Mouse (Mus musculus) E14TG2a.4 (cell line): ENCODE measurements at regions not wholly inside any gene's neighbourhood (a gene's known extent, or its start where the extent isn't known, plus 50 kb on each side); places are given as distances from the start of the nearest gene placed in this dataset.

Source experiments
- H3K27me3 ChIP-seq: 2 replicates; pipeline ENCODE4 v1.6.1; 2014; ENCODE audit warnings: low read length, control low read depth; ENCODE audit not compliant: insufficient read depth
- H3K36me3 ChIP-seq: 2 replicates; pipeline ENCODE4 v1.6.1; 2014; ENCODE audit warnings: low read length, control low read depth; ENCODE audit not compliant: insufficient read depth
- H3K4me1 ChIP-seq: replicated peaks from 2 replicates; pipeline ENCODE4 v1.6.1; 2014; ENCODE audit warnings: low read depth, low read length, control low read depth
- H3K4me3 ChIP-seq: replicated peaks from 2 replicates; pipeline ENCODE4 v1.5.1; 2014; ENCODE audit warnings: mild to moderate bottlenecking, low read length
- H3K9me3 ChIP-seq: 2 replicates; pipeline ENCODE4 v1.6.1; 2014; ENCODE audit warnings: low read length, control low read depth
- CTCF ChIP-seq: conservative IDR thresholded peaks from 2 replicates; pipeline ENCODE4 v1.5.1; 2014; ENCODE audit warnings: low read length
- NANOG ChIP-seq: IDR thresholded peaks from 2 replicates; pipeline ENCODE4 v1.6.1; 2014; ENCODE audit warnings: borderline replicate concordance, low read length, mixed read lengths
- POU5F1 ChIP-seq: IDR thresholded peaks from 2 replicates; pipeline ENCODE4 v1.6.1; 2014; ENCODE audit warnings: low read length, borderline replicate concordance

GRCm38 (mm10) chr2:180391349-180391748 lies 56.9 kb upstream of the Gata5 start:
- peaks cover 63% of the 10 kb centered on the region for H3K27me3 ChIP-seq
- H3K4me1 ChIP-seq = peaks cover 6% of the 10 kb centered on the region
- H3K36me3 ChIP-seq = no peaks in the 10 kb centered on the region
- no peak overlapping the region for H3K4me3 ChIP-seq
- H3K9me3 ChIP-seq = no peaks in the 10 kb centered on the region
- no peak for TF ChIP-seq NANOG
- no peak for TF ChIP-seq CTCF
- TF ChIP-seq POU5F1 = no peak

- H3K27me3 ChIP-seq = peaks cover 73% of the 10 kb centered on the region
- H3K36me3 ChIP-seq = no peaks in the 10 kb centered on the region
- no peaks in the 10 kb centered on the region for H3K9me3 ChIP-seq
- H3K4me3 ChIP-seq = no peak overlapping the region
- peaks cover 10% of the 10 kb centered on the region for H3K4me1 ChIP-seq
- TF ChIP-seq CTCF (no peak), NANOG (no peak), POU5F1 (no peak)
Measured at GRCm38 (mm10) chr2:180390216-180390996, 55.9 kb upstream of the Gata5 start.

- H3K4me1 ChIP-seq = peaks cover 14% of the 10 kb centered on the region
- H3K36me3 ChIP-seq = no peaks in the 10 kb centered on the region
- H3K27me3 ChIP-seq = peaks cover 82% of the 10 kb centered on the region
- H3K4me3 ChIP-seq = no peak overlapping the region
- no peak for TF ChIP-seq NANOG
- no peak for TF ChIP-seq POU5F1
- no peak for TF ChIP-seq CTCF
- H3K9me3 ChIP-seq = no peaks in the 10 kb centered on the region
Measured at GRCm38 (mm10) chr2:180389486-180389885, 55.0 kb upstream of the Gata5 start.

DNA sequence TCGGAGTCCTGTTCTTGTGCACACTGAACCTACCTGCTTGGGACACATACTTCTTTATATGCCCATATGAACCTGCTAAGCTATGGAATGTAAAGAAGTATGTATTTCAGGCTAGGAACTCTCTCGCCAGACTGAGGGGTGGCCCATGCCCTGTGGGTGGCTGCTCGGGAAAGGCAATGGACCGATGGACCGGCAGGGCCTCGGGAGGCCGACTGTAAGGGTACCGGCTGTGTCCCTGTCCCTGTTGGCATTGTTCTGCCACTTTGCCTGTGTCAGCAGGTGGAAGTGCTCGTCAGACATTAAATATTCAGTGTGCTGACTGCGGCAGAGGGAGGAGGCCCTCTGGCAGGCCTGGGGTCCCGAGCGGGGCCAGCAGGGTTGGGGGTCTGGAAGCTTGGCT lies 54.5 kb upstream of the Gata5 start:
- TF ChIP-seq POU5F1 = no peak
- no peak for TF ChIP-seq NANOG
- no peak for TF ChIP-seq CTCF
- Histone ChIP-seq H3K9me3 (no peaks in the 10 kb centered on the region), H3K4me1 (peaks cover 14% of the 10 kb centered on the region), H3K4me3 (no peak overlapping the region), H3K27me3 (peaks cover 87% of the 10 kb centered on the region), H3K36me3 (no peaks in the 10 kb centered on the region)

GRCm38 (mm10) chr2:180388122-180388521 lies 53.6 kb upstream of the Gata5 start:
- Histone ChIP-seq H3K9me3 (no peaks in the 10 kb centered on the region), H3K27me3 (peaks cover 89% of the 10 kb centered on the region), H3K4me3 (no peak overlapping the region), H3K4me1 (peaks cover 14% of the 10 kb centered on the region), H3K36me3 (no peaks in the 10 kb centered on the region)
- TF ChIP-seq NANOG (no peak), CTCF (no peak), POU5F1 (no peak)

DNA sequence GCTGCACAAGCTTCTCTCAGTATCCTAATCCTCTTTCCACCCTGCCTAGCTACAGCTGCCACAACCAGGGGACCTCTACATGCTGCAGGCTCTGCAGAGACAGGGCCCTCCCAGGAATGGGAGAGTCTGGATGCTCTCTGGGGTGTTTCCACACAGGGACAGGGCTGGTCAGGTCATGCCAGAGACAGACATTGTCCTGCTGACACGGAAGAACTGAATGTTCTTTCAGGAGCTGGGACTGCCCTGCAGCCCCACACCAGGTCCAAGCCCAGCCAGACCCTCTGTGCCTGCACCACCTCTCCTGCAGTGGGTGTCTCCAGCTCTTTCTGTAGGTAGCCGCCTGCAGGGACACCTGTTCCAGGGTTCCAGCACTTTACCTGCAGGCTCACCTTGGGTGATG lies 52.8 kb upstream of the Gata5 start:
- no peaks in the 10 kb centered on the region for H3K36me3 ChIP-seq
- no peaks in the 10 kb centered on the region for H3K9me3 ChIP-seq
- peaks cover 88% of the 10 kb centered on the region for H3K27me3 ChIP-seq
- H3K4me3 ChIP-seq = no peak overlapping the region
- peaks cover 14% of the 10 kb centered on the region for H3K4me1 ChIP-seq
- no peak for TF ChIP-seq CTCF
- no peak for TF ChIP-seq NANOG
- no peak for TF ChIP-seq POU5F1

DNA sequence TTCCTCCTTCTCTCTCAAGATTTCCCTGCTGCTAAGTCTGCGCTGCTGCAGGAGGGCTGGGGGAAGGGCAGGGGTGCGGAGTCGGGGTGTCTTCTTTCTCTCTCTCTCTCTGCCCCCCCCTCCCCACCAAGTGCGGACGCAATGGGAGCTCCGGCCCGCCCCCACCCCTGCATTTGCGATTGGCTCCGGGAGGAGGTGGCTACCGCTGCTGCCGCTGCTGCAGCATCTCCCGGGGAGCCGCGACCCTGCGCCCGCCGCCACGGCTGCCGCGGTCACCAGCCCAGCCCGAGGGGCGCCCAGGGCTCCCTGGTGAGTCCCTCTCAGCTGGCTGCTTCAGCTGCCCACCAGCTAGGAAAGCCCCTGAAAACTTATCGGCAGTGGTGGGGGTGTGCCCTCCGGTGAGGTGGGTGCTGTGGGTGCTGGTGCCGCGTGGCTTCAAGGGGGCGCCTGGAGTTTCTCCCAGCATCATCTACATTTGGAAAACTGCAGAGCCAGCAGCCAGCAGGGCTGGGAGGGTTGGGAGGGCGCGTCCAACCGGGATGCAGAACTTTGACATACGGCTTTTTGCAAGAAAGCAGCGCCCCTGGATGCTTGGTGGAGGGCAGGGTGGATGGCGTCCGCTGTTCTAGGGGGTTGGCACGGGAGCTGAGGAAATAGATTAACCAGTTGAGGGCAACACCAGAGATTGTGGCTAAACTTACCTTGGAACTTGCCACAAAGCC lies 51.6 kb upstream of the Gata5 start:
- no peak for TF ChIP-seq POU5F1
- no peak for TF ChIP-seq NANOG
- no peak for TF ChIP-seq CTCF
- Histone ChIP-seq H3K4me1 (peaks cover 14% of the 10 kb centered on the region), H3K9me3 (no peaks in the 10 kb centered on the region), H3K4me3 (peak overlapping the region; percentile 76), H3K27me3 (peaks cover 90% of the 10 kb centered on the region), H3K36me3 (no peaks in the 10 kb centered on the region)

GRCm38 (mm10) chr2:180385231-180385895 lies 50.9 kb upstream of the Gata5 start:
- Histone ChIP-seq H3K36me3 (no peaks in the 10 kb centered on the region), H3K9me3 (no peaks in the 10 kb centered on the region), H3K4me3 (peak overlapping the region; percentile 76), H3K4me1 (peaks cover 14% of the 10 kb centered on the region), H3K27me3 (peaks cover 92% of the 10 kb centered on the region)
- TF ChIP-seq POU5F1 (no peak), NANOG (no peak), CTCF (no peak)
